Mouse (Mus musculus) spleen, adult 2 months (tissue): ENCODE data around the gene Grm4.

Experiments used
- CTCF ChIP-seq: fragments of 200-500 bp; IDR thresholded peaks from 2 replicates; pipeline ENCODE4 v1.5.1; 2011; ENCODE audit warnings: mild to moderate bottlenecking, inconsistent platforms; ENCODE audit not compliant: insufficient read depth, insufficient read length, insufficient replicate concordance; ENCODE audit errors: extremely low read depth
- POLR2A ChIP-seq: fragments of 200-500 bp; IDR thresholded peaks from 2 replicates; pipeline ENCODE4 v1.6.1; 2011; ENCODE audit warnings: low read depth, low read length, inconsistent platforms

- TF ChIP-seq POLR2A, result no peak
- no peak for TF ChIP-seq CTCF
Observed at GRCm38 (mm10) chr17:27483571-27483970, 37.6 kb downstream of the Grm4 start.
